1 mouse cellular context compared by ENCODE assay signal in the genomic region with DNA sequence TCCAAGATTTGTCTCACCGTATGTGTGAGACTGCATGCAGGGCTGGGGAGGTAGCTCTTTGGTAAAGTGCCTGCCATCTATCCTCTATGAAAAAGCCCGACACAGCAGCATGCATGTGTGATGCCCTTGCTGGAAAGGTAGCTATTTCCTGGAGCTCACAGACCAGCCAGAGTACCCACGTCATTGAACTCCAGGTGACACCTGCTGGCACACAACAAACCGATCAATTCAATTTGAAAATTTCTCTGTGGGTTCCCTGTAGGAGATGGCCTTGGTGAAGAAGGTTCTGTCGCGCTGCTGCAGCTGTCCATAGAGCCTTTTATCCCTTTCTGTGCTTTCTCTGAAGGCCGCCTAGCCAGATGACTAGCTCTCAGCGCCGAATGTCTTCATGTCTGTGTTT.
TF ChIP-seq lines count a peak whose summit lies in the region.

No protein-coding gene starts in this region.

TF ChIP-seq in CH12.LX, 34 proteins besides CTCF, POLR2A, EP300 and RAD21 (continued from another document):
- TF ChIP-seq ZNF384 (IDR thresholded peaks at IDR 0.05; ENCODE audit: low read depth, low read length): no peak
- no peak for TF ChIP-seq MAFK (IDR thresholded peaks at IDR 0.05; ENCODE audit: insufficient replicate concordance, low read length)
- TF ChIP-seq USF2 (conservative IDR thresholded peaks at IDR 0.05; ENCODE audit: low read depth, low read length): no peak
- TF ChIP-seq CHD2 (IDR thresholded peaks at IDR 0.05; ENCODE audit: low read length): no peak
- TF ChIP-seq USF1 (IDR thresholded peaks at IDR 0.05; ENCODE audit: low read depth, low read length): no peak
- TF ChIP-seq ETS1 (conservative IDR thresholded peaks at IDR 0.05; ENCODE audit: low read depth, low read length): no peak
- no peak for TF ChIP-seq JUND (conservative IDR thresholded peaks at IDR 0.05; ENCODE audit: low read depth, low read length)
- TF ChIP-seq SIN3A (IDR thresholded peaks at IDR 0.05; ENCODE audit: low read length): no peak
